Mouse (Mus musculus) ES-E14 (cell line): Measurements from ENCODE around the gene Slit3. TPM values are rescaled to one million over a fixed set of nuclear protein-coding genes. Genes with fewer than 3 reads are reported as not detected.

Experiments
- DNase-seq: peaks from one replicate; pipeline ENCODE4 v3.0.0-alpha.2; 2013; ENCODE audit warnings: low read depth, low spot score
- H3K27ac ChIP-seq: 2 replicates; pipeline ENCODE4 v1.5.1; 2012; ENCODE audit warnings: low read depth, mild to moderate bottlenecking, low read length, moderate library complexity, mixed read lengths; ENCODE audit not compliant: poor library complexity, insufficient read depth, severe bottlenecking
- H3K36me3 ChIP-seq: 2 replicates; pipeline ENCODE4 v1.6.1; 2012; ENCODE audit warnings: mild to moderate bottlenecking, low read length, moderate library complexity, mixed read lengths; ENCODE audit not compliant: control insufficient read depth, poor library complexity, insufficient read depth, severe bottlenecking
- H3K4me1 ChIP-seq, 2 experiments: fragments of 150-350 bp in 1 of 2; sonication (generic) in 1 of 2; 2 replicates each; pipeline ENCODE4 v1.6.1; 2012; ENCODE audit warnings: low read length in 2 of 2, mild to moderate bottlenecking in 1 of 2, mixed read lengths in 1 of 2; ENCODE audit not compliant: control insufficient read depth in 2 of 2, insufficient read depth in 2 of 2, poor library complexity in 1 of 2
- H3K4me3 ChIP-seq, 2 experiments: fragments of 150-350 bp in 1 of 2; sonication (generic) in 1 of 2; 2 replicates each; pipeline ENCODE4 v1.5.1; 2012; ENCODE audit warnings: low read length in 2 of 2, low read depth in 1 of 2, mild to moderate bottlenecking in 1 of 2, mixed read lengths in 1 of 2; ENCODE audit not compliant: insufficient read depth in 1 of 2, poor library complexity in 1 of 2, severe bottlenecking in 1 of 2
- H3K9ac ChIP-seq: 2 replicates; pipeline ENCODE4 v1.6.1; 2012; ENCODE audit warnings: low read depth, mild to moderate bottlenecking, low read length, mixed read lengths; ENCODE audit not compliant: poor library complexity, insufficient read depth, severe bottlenecking
- H3K9me3 ChIP-seq: fragments of 150-350 bp; sonication (generic); 2 replicates; pipeline ENCODE4 v1.6.1; 2012; ENCODE audit warnings: low read depth, mild to moderate bottlenecking, low read length; ENCODE audit not compliant: control insufficient read depth, insufficient read depth
- CHD2 ChIP-seq: IDR thresholded peaks from 2 replicates; pipeline ENCODE4 v1.6.1; 2014; ENCODE audit warnings: mild to moderate bottlenecking, low read depth, low read length, inconsistent platforms
- HCFC1 ChIP-seq: IDR thresholded peaks from 2 replicates; pipeline ENCODE4 v1.6.1; 2012; ENCODE audit warnings: low read length, inconsistent platforms, borderline replicate concordance; ENCODE audit not compliant: insufficient read depth
- MAFK ChIP-seq: IDR thresholded peaks from 2 replicates; pipeline ENCODE4 v1.6.1; 2014; ENCODE audit warnings: mild to moderate bottlenecking, low read depth, low read length, inconsistent platforms; ENCODE audit not compliant: insufficient read depth
- ZC3H11A ChIP-seq: IDR thresholded peaks from 2 replicates; pipeline ENCODE4 v1.6.1; 2012; ENCODE audit warnings: low read depth, mild to moderate bottlenecking, inconsistent platforms, low read length, borderline replicate concordance
- ZNF384 ChIP-seq: IDR thresholded peaks from 2 replicates; pipeline ENCODE4 v1.6.1; 2012; ENCODE audit warnings: low read depth, low read length, inconsistent platforms
- in situ Hi-C, 2 experiments: fragments of 600-800 bp; cut with MboI; formaldehyde crosslinking; loops; one replicate each; pipeline ENCODE4 v1.15.1; 2025; ENCODE audit warnings: low sequenced_read_pairs in 2 of 2, inconsistent platforms in 1 of 2; ENCODE audit not compliant: unreplicated experiment in 2 of 2
- total RNA-seq: library from RNA; depleted of rRNA; stranded (reverse); fragments of 300-350 nt; gene quantifications from 2 replicates; pipeline ENCODE4 v1.2.3, GENCODE M21; 2012

Slit3 gene
- total RNA-seq, 1 experiment, result 3.7 TPM

DNA sequence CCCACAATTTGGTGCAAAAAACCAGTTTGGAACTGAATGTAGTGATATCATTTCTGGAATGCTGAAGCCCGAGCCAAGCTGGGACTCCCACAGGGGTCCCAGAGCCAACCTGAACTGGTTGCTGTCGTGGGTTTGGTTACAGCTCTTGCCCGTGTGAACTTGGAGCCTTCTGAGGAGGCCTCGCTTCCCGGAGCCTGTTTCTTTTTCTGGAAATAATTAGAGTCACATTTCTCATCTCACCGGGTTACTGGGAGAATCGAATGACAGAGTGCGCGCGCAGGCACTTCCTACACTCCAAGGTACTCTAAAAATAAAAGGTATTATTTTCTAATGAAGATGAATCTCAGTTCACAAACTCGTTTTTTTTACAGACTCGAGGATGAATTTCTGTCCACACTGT, 267.4 kb downstream of the Slit3 start:
- Histone ChIP-seq H3K9ac (peak overlapping the region; percentile 76), H3K9me3 (no peaks in the 10 kb centered on the region), H3K4me3 (peak overlapping the region; percentile 34 to 58), H3K27ac (peak overlapping the region; percentile 100), H3K4me1 (peaks cover 27 to 46% of the 10 kb centered on the region in 2 experiments), H3K36me3 (no peaks in the 10 kb centered on the region; the same call in 1 of the 2 replicates)
- DNase-seq, result no peak
- TF ChIP-seq CHD2 (no peak), HCFC1 (no peak), ZNF384 (no peak), MAFK (no peak), ZC3H11A (no peak)
- in situ Hi-C loops, result no loop called here

DNA sequence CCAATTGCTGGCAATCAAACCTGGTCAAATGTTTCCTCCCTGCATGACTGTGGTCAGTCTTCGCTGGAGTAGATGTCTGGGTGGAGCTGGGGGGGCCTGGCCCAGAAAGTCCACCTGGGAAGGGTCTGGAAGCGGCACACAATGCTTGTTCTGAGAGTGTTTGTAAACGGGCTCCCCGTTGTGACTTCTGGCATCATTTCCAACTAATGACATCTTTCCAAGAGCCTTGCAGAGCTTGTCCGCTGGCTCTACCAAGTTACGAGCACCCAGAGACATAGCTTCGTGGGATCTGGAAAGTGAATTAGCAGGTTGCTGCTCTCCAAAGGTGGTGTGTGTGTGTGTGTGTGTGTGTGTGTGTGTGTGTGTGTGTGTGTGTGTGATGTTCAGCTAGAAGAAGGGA, 268.3 kb downstream of the Slit3 start:
- in situ Hi-C loops, result no loop called here
- Histone ChIP-seq H3K4me3 (peak overlapping the region; percentile 58 to 60), H3K36me3 (no peaks in the 10 kb centered on the region; the same call in 1 of the 2 replicates), H3K4me1 (peaks cover 21 to 48% of the 10 kb centered on the region in 2 experiments), H3K9me3 (no peaks in the 10 kb centered on the region), H3K9ac (peak overlapping the region; percentile 94), H3K27ac (peak overlapping the region; percentile 100)
- DNase-seq, result no peak
- no peak for TF ChIP-seq ZC3H11A
- TF ChIP-seq HCFC1, result no peak
- TF ChIP-seq MAFK, result no peak
- no peak for TF ChIP-seq CHD2
- TF ChIP-seq ZNF384, result no peak

- in situ Hi-C loops, result no loop called here
These were observed 268.9 kb downstream of the Slit3 start for GRCm38 (mm10) chr11:35389780-35390435.

DNA sequence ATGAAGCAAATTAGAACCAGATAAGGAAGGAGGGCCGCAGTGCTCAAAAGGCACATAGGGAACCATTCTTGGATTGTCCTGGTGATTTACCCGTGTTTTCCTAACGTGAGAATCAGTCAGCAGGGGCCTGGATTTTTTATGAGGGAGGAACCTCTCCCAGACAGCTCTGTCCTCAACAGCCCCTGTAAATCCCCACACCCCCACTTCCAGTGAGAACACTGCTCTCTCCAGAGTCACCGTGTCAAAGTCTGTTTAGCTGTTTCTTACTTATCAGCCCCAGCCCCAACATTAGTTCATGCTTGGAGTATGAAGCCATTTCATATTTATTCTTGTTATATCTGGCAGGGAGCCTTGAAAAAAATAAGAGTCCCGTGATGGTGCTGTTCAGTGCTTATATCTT, 272.8 kb downstream of the Slit3 start:
- in situ Hi-C loops, result no loop called here
- Histone ChIP-seq H3K4me1 (peaks cover 11 to 46% of the 10 kb centered on the region in 2 experiments), H3K9me3 (no peaks in the 10 kb centered on the region), H3K27ac (no peak overlapping the region), H3K9ac (no peak overlapping the region), H3K4me3 (no peak overlapping the region), H3K36me3 (no peaks in the 10 kb centered on the region)
- TF ChIP-seq CHD2 (no peak), HCFC1 (no peak), ZC3H11A (no peak), ZNF384 (no peak), MAFK (no peak)
- DNase-seq, result no peak

More at GRCm38 (mm10) chr11:35389780-35390435, 268.9 kb downstream of the Slit3 start:
- H3K4me3 ChIP-seq, result peak overlapping the region; percentile 58 to 60; a peak in 2 of 4 replicates
- no peak for DNase-seq
- TF ChIP-seq MAFK (no peak), ZC3H11A (no peak), CHD2 (no peak), HCFC1 (no peak), ZNF384 (no peak)
- no peaks in the 10 kb centered on the region; the same call in 1 of the 2 replicates for H3K36me3 ChIP-seq
- H3K4me1 ChIP-seq, result peaks cover 18 to 50% of the 10 kb centered on the region in 2 experiments
- peak overlapping the region; percentile 94 for H3K9ac ChIP-seq
- H3K9me3 ChIP-seq, result no peaks in the 10 kb centered on the region
- H3K27ac ChIP-seq, result peak overlapping the region; percentile 100

- H3K27ac ChIP-seq, result no peak overlapping the region
- no peak for TF ChIP-seq ZC3H11A
- TF ChIP-seq CHD2, result no peak
- TF ChIP-seq MAFK, result no peak
- TF ChIP-seq HCFC1, result no peak
- TF ChIP-seq ZNF384, result no peak
- no peak for DNase-seq
- H3K4me1 ChIP-seq, result peaks cover 8 to 40% of the 10 kb centered on the region in 2 experiments; a peak in 3 of 4 replicates
- no peaks in the 10 kb centered on the region for H3K36me3 ChIP-seq
- H3K4me3 ChIP-seq, result no peak overlapping the region
- in situ Hi-C loops, result no loop called here
- H3K9me3 ChIP-seq, result no peaks in the 10 kb centered on the region
- H3K9ac ChIP-seq, result no peak overlapping the region
These were observed 274.4 kb downstream of the Slit3 start for GRCm38 (mm10) chr11:35395376-35395775.
